Mouse (Mus musculus): ENCODE measurements around the gene Trim16. TPM values are rescaled to one million over a fixed set of nuclear protein-coding genes. Genes with fewer than 3 reads are reported as not detected.

The Trim16 gene
- 16.4 and 18.1 TPM in 2 replicates for polyA plus RNA-seq (2015; fragmentation: Nextera tagmentation; extraction: Ambion mirVana)

GRCm38 (mm10) chr11:62820059-62820541 is at the start of gene Trim16:
TSS of gene Trim16 (plus strand) at chr11:62820231.
- DNase-seq (ENCODE audit: low spot score) = peak; percentile 88
- H3K36me3 ChIP-seq (ENCODE audit: insufficient read depth, low read length) = no peaks in the 10 kb centered on the region
- peak; percentile 64 for ATAC-seq (replicated peaks; ENCODE audit: low FRiP score, low read depth)
- H3K27ac ChIP-seq = peak within 1 kb of the TSS; percentile 85
- peak within 1 kb of the TSS; percentile 50 for H3K4me3 ChIP-seq (replicated peaks; ENCODE audit: low read depth, low read length)
- H3K4me1 ChIP-seq (replicated peaks; ENCODE audit: insufficient read depth, low read length) = peaks cover 19% of the 10 kb centered on the region; the same call in 1 of the 2 replicates
- no peaks in the 10 kb centered on the region for H3K27me3 ChIP-seq (ENCODE audit: insufficient read depth, low read length)
- H3K4me2 ChIP-seq (ENCODE audit: low read length) = peak within 1 kb of the TSS; percentile 72
- H3K9me3 ChIP-seq (replicated peaks; ENCODE audit: low read length) = no peaks in the 10 kb centered on the region
- WGBS = 2% methylated on average over 15 of the region's 15 CpGs
- peak within 1 kb of the TSS; percentile 53 for H3K9ac ChIP-seq (ENCODE audit: low read depth, low read length)
- no peak for TF ChIP-seq CTCF (IDR thresholded peaks at IDR 0.05; ENCODE audit: low read depth)

DNA sequence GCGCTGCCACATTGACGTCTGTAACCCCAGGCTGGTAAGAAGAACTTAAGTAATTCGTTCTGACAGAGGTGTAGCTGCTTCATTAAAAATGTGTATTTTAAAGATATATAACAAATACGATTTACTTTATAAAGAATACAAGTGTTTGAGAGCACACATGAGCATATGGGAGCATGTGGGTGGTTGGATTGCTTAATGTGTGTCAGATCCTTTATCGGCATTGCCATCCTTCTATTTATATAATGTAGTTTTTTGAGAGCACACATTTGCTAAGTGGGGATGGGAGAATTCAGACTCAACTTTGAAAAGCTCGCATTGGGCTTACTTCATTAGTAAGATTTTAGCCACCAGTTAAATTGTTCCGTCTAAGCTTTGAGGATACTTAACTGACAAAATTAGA is 43.5 kb upstream of the Trim16 start:
- no peak overlapping the region for H3K4me2 ChIP-seq (ENCODE audit: low read length)
- H3K4me3 ChIP-seq (replicated peaks; ENCODE audit: low read depth, low read length) = no peak overlapping the region
- no peak for DNase-seq (ENCODE audit: low spot score)
- peaks cover 27% of the 10 kb centered on the region for H3K36me3 ChIP-seq (ENCODE audit: insufficient read depth, low read length)
- no peak for ATAC-seq (replicated peaks; ENCODE audit: low FRiP score, low read depth)
- 96% methylated on average over 7 of the region's 7 CpGs for WGBS
- H3K9ac ChIP-seq (ENCODE audit: low read depth, low read length) = no peak overlapping the region
- H3K4me1 ChIP-seq (replicated peaks; ENCODE audit: insufficient read depth, low read length) = no peaks in the 10 kb centered on the region
- H3K9me3 ChIP-seq (replicated peaks; ENCODE audit: low read length) = peaks cover 19% of the 10 kb centered on the region
- H3K27ac ChIP-seq = no peak overlapping the region
- H3K27me3 ChIP-seq (ENCODE audit: insufficient read depth, low read length) = no peaks in the 10 kb centered on the region
- TF ChIP-seq CTCF (IDR thresholded peaks at IDR 0.05; ENCODE audit: low read depth) = no peak

- 6% methylated on average over 34 of the region's 34 CpGs for WGBS
- no peaks in the 10 kb centered on the region for H3K9me3 ChIP-seq (replicated peaks; ENCODE audit: low read length)
- peak within 1 kb of the TSS; percentile 42 for H3K4me3 ChIP-seq (replicated peaks; ENCODE audit: low read depth, low read length)
- ATAC-seq (replicated peaks; ENCODE audit: low FRiP score, low read depth) (peak; percentile 95), DNase-seq (ENCODE audit: low spot score) (peak; percentile 95)
- peaks cover 3% of the 10 kb centered on the region; the same call in 1 of the 2 replicates for H3K4me1 ChIP-seq (replicated peaks; ENCODE audit: insufficient read depth, low read length)
- peaks cover 3% of the 10 kb centered on the region; the same call in 1 of the 2 replicates for H3K36me3 ChIP-seq (ENCODE audit: insufficient read depth, low read length)
- no peak within 1 kb of the TSS for H3K27ac ChIP-seq
- H3K27me3 ChIP-seq (ENCODE audit: insufficient read depth, low read length) = no peaks in the 10 kb centered on the region
- H3K9ac ChIP-seq (ENCODE audit: low read depth, low read length) = peak within 1 kb of the TSS; percentile 56
- peak within 1 kb of the TSS; percentile 71 for H3K4me2 ChIP-seq (ENCODE audit: low read length)
- no peak for TF ChIP-seq CTCF (IDR thresholded peaks at IDR 0.05; ENCODE audit: low read depth)
Observed at GRCm38 (mm10) chr11:62788935-62789616, 31.0 kb upstream of the Trim16 start, which contains the start of gene Zfp286. TSS of gene Zfp286 (minus strand) at chr11:62789462.

- Histone ChIP-seq H3K27ac (no peak overlapping the region), H3K9ac (ENCODE audit: low read depth, low read length) (0 out of 2 replicates have a peak overlapping the region, but pooled peaks have one; percentile 36), H3K4me1 (replicated peaks; ENCODE audit: insufficient read depth, low read length) (peaks cover 3% of the 10 kb centered on the region; the same call in 1 of the 2 replicates), H3K27me3 (ENCODE audit: insufficient read depth, low read length) (no peaks in the 10 kb centered on the region), H3K4me3 (replicated peaks; ENCODE audit: low read depth, low read length) (peak overlapping the region; percentile 42), H3K4me2 (ENCODE audit: low read length) (peak overlapping the region; percentile 71), H3K36me3 (ENCODE audit: insufficient read depth, low read length) (no peaks in the 10 kb centered on the region), H3K9me3 (replicated peaks; ENCODE audit: low read length) (no peaks in the 10 kb centered on the region)
- ATAC-seq (replicated peaks; ENCODE audit: low FRiP score, low read depth) (no peak), DNase-seq (ENCODE audit: low spot score) (peak; percentile 7)
- 55% methylated on average over 3 of the region's 3 CpGs for WGBS
- no peak for TF ChIP-seq CTCF (IDR thresholded peaks at IDR 0.05; ENCODE audit: low read depth)
Observed at GRCm38 (mm10) chr11:62789617-62789936, 30.5 kb upstream of the Trim16 start.

GRCm38 (mm10) chr11:62804119-62804518 is 15.9 kb upstream of the Trim16 start:
- no peak for TF ChIP-seq CTCF (IDR thresholded peaks at IDR 0.05; ENCODE audit: low read depth)
- no peak overlapping the region for H3K27ac ChIP-seq
- H3K4me2 ChIP-seq (ENCODE audit: low read length) = no peak overlapping the region
- H3K27me3 ChIP-seq (ENCODE audit: insufficient read depth, low read length) = no peaks in the 10 kb centered on the region
- no peaks in the 10 kb centered on the region for H3K9me3 ChIP-seq (replicated peaks; ENCODE audit: low read length)
- no peak overlapping the region for H3K4me3 ChIP-seq (replicated peaks; ENCODE audit: low read depth, low read length)
- 65% methylated on average over 13 of the region's 13 CpGs for whole genome bisulfite sequencing
- H3K4me1 ChIP-seq (replicated peaks; ENCODE audit: insufficient read depth, low read length) = no peaks in the 10 kb centered on the region
- no peak for ATAC-seq (replicated peaks; ENCODE audit: low FRiP score, low read depth)
- no peak overlapping the region for H3K9ac ChIP-seq (ENCODE audit: low read depth, low read length)
- DNase-seq (ENCODE audit: low spot score) = no peak
- no peaks in the 10 kb centered on the region for H3K36me3 ChIP-seq (ENCODE audit: insufficient read depth, low read length)

DNA sequence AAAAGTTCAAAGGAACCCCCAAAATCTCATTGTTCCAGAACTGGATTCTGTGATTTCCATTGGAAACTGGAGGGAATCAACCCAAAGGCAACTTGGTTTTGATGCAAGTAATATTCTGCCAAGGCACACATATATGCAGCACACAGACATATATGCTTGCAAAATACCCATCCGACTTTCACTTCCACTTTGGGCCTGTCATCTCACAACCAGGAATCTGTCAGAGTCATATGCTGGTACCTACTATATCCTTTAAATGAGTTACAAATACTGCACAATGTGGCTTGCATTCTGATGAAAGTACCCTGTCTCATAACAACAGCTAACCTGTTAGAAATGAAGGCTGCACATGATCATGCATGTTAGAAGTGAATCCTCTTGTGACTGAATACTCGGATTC is 12.1 kb upstream of the Trim16 start:
- no peak overlapping the region for H3K4me2 ChIP-seq (ENCODE audit: low read length)
- H3K4me1 ChIP-seq (replicated peaks; ENCODE audit: insufficient read depth, low read length) = no peaks in the 10 kb centered on the region
- H3K4me3 ChIP-seq (replicated peaks; ENCODE audit: low read depth, low read length) = no peak overlapping the region
- H3K27ac ChIP-seq = no peak overlapping the region
- H3K36me3 ChIP-seq (ENCODE audit: insufficient read depth, low read length) = no peaks in the 10 kb centered on the region
- H3K9ac ChIP-seq (ENCODE audit: low read depth, low read length) = no peak overlapping the region
- ATAC-seq (replicated peaks; ENCODE audit: low FRiP score, low read depth) = no peak
- TF ChIP-seq CTCF (IDR thresholded peaks at IDR 0.05; ENCODE audit: low read depth) = no peak
- DNase-seq (ENCODE audit: low spot score) = no peak
- H3K27me3 ChIP-seq (ENCODE audit: insufficient read depth, low read length) = no peaks in the 10 kb centered on the region
- no peaks in the 10 kb centered on the region for H3K9me3 ChIP-seq (replicated peaks; ENCODE audit: low read length)
- WGBS = 91% methylated on average over 2 of the region's 2 CpGs
